ENCODE assay signal across 15 mouse cellular contexts in the genomic region with DNA sequence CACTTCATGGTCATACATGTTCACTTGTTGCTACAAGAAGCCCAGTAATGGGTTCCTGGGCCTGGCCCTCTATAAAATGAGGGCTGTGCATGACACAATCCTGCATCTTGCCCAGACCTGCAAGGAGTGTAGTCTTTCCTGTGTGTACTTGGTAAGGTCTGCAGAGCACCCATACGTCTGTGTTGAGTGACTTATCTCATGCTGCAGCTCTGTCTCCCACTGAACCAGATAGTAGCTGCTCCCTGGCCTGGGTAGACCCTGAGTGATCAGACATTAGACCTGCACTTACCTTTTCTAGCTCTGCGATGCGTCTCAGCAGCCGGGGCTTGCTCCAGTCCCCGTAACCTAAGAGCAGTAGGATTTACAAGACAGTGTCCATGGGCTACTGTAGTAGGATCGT.
"Had no signal": no experiment of that assay in that cellular context is flagged by ENCODE, and none has a peak within 500 bp of the region (broad histone marks: within the 10 kb centered on the region; RNA-seq: fewer than 3 reads in every experiment).

No protein-coding gene starts in this region.

- H3K27me3 ChIP-seq: hindbrain, embryonic 15.5 days; megakaryocyte, embryonic 14.5 days had no signal

- H3K9me3 ChIP-seq: hindbrain, embryonic 15.5 days; megakaryocyte, embryonic 14.5 days had no signal

- ATAC-seq: intestine, postnatal 0 days had no signal

- H3K4me2 ChIP-seq: hindbrain, embryonic 15.5 days; midbrain, embryonic 11.5 days had no signal

- DNase-seq: kidney, adult 2 months; kidney, postnatal 25 days; lung, adult 2 months; lung, postnatal 14 days; lung, postnatal 4 days; midbrain, embryonic 14.5 days; right cerebral cortex, postnatal 4 days; thymus, adult 2 months; thymus, postnatal 25 days had no signal

- H3K4me1 ChIP-seq: hindbrain, embryonic 15.5 days had no signal

- H3K9ac ChIP-seq: hindbrain, embryonic 15.5 days had no signal

- H3K4me3 ChIP-seq: hindbrain, embryonic 15.5 days; megakaryocyte, embryonic 14.5 days had no signal

- H3K27ac ChIP-seq: hindbrain, embryonic 15.5 days; kidney, postnatal 0 days; stomach, postnatal 0 days had no signal
